Mouse (Mus musculus) neural tube, embryonic 12.5 days (tissue): ENCODE measurements around the gene Klk10. TPM values are rescaled to one million over a fixed set of nuclear protein-coding genes. Genes with fewer than 3 reads are reported as not detected.

Experiments
- ATAC-seq: fragments of 200-750 bp; cut with Nextera tagmentation; 2 replicates; pipeline ENCODE4 v1.8.0; 2017; ENCODE audit warnings: low read depth, mild to moderate bottlenecking, moderate TSS enrichment, moderate library complexity; ENCODE audit not compliant: low FRiP score
- H3K27ac ChIP-seq: fragments of 300-500 bp; sonication (generic); 2 replicates; pipeline ENCODE4 v1.5.1; 2016
- H3K27me3 ChIP-seq: fragments of 300-500 bp; sonication (generic); replicated peaks from 2 replicates; pipeline ENCODE4 v1.6.1; 2016; ENCODE audit warnings: mild to moderate bottlenecking
- H3K36me3 ChIP-seq: fragments of 300-500 bp; sonication (generic); 2 replicates; pipeline ENCODE4 v1.6.1; 2016; ENCODE audit warnings: mild to moderate bottlenecking
- H3K4me1 ChIP-seq: fragments of 300-500 bp; sonication (generic); 2 replicates; pipeline ENCODE4 v1.6.1; 2016
- H3K4me2 ChIP-seq: fragments of 300-500 bp; sonication (generic); replicated peaks from 2 replicates; pipeline ENCODE4 v1.6.1; 2016; ENCODE audit warnings: mild to moderate bottlenecking
- H3K4me3 ChIP-seq: fragments of 300-500 bp; sonication (generic); 2 replicates; pipeline ENCODE4 v1.5.1; 2016
- H3K9ac ChIP-seq: fragments of 300-500 bp; sonication (generic); 2 replicates; pipeline ENCODE4 v1.6.1; 2016; ENCODE audit warnings: mild to moderate bottlenecking
- H3K9me3 ChIP-seq: fragments of 300-500 bp; sonication (generic); 2 replicates; pipeline ENCODE4 v1.6.1; 2016; ENCODE audit warnings: mild to moderate bottlenecking
- WGBS: fragments of 180-500 bp; shearing (Covaris S2); methylation state at CpG from one replicate; pipeline ENCODE4 v1.1.7; 2016; 5-methylcytosine and 5-hydroxymethylcytosine counted together
- polyA plus RNA-seq: library from polyadenylated mRNA; unstranded; fragments of >200 nt; fragmentation: Nextera tagmentation; extraction: Ambion mirVana; gene quantifications from 2 replicates; pipeline ENCODE4 v1.2.1, GENCODE M21; 2016

Gene Klk10
- 0.24 TPM in 1 of 2 replicates, not detected in the other for polyA plus RNA-seq

GRCm38 (mm10) chr7:43780746-43781145 is at the start of gene Klk10:
TSS of gene Klk10 (plus strand) at chr7:43781035.
- Histone ChIP-seq H3K9me3 (no peaks in the 10 kb centered on the region), H3K4me1 (peaks cover 7% of the 10 kb centered on the region; the same call in 1 of the 2 replicates), H3K4me3 (no peak within 1 kb of the TSS), H3K9ac (no peak within 1 kb of the TSS), H3K27me3 (peaks cover 8% of the 10 kb centered on the region; the same call in 1 of the 2 replicates), H3K27ac (no peak within 1 kb of the TSS), H3K36me3 (no peaks in the 10 kb centered on the region), H3K4me2 (no peak within 1 kb of the TSS)
- WGBS, result 54% methylated on average over 5 of the region's 5 CpGs
- ATAC-seq, result no peak

GRCm38 (mm10) chr7:43747788-43748187 is 33.0 kb upstream of the Klk10 start:
- H3K9me3 ChIP-seq, result no peaks in the 10 kb centered on the region
- H3K27me3 ChIP-seq, result no peaks in the 10 kb centered on the region
- no peaks in the 10 kb centered on the region for H3K4me1 ChIP-seq
- H3K9ac ChIP-seq, result no peak overlapping the region
- H3K36me3 ChIP-seq, result no peaks in the 10 kb centered on the region
- no peak overlapping the region for H3K27ac ChIP-seq
- WGBS, result 58% methylated on average over 1 of the region's 1 CpGs
- ATAC-seq, result no peak
- H3K4me2 ChIP-seq, result no peak overlapping the region
- no peak overlapping the region for H3K4me3 ChIP-seq

- Histone ChIP-seq H3K9me3 (no peaks in the 10 kb centered on the region), H3K9ac (no peak overlapping the region), H3K4me2 (no peak overlapping the region), H3K27me3 (no peaks in the 10 kb centered on the region), H3K4me3 (no peak overlapping the region), H3K4me1 (no peaks in the 10 kb centered on the region), H3K27ac (no peak overlapping the region), H3K36me3 (no peaks in the 10 kb centered on the region)
- WGBS, result 83% methylated on average over 2 of the region's 2 CpGs
- no peak for ATAC-seq
Measured at GRCm38 (mm10) chr7:43752806-43753205, 28.0 kb upstream of the Klk10 start.

- ATAC-seq, result no peak
Measured at GRCm38 (mm10) chr7:43766484-43766883, 14.4 kb upstream of the Klk10 start.

GRCm38 (mm10) chr7:43768597-43768996 is 12.2 kb upstream of the Klk10 start, which contains the start of gene Klk12:
TSS of gene Klk12 (plus strand) at chr7:43768897.
- Histone ChIP-seq H3K9ac (no peak within 1 kb of the TSS), H3K27ac (no peak within 1 kb of the TSS), H3K27me3 (no peaks in the 10 kb centered on the region), H3K4me1 (no peaks in the 10 kb centered on the region), H3K4me2 (no peak within 1 kb of the TSS), H3K36me3 (no peaks in the 10 kb centered on the region), H3K4me3 (no peak within 1 kb of the TSS), H3K9me3 (no peaks in the 10 kb centered on the region)
- no peak for ATAC-seq
- WGBS, result 87% methylated on average over 4 of the region's 4 CpGs

More at GRCm38 (mm10) chr7:43766484-43766883, 14.4 kb upstream of the Klk10 start:
- no peak overlapping the region for H3K4me3 ChIP-seq
- H3K27me3 ChIP-seq, result no peaks in the 10 kb centered on the region
- H3K4me2 ChIP-seq, result no peak overlapping the region
- no peak overlapping the region for H3K9ac ChIP-seq
- H3K36me3 ChIP-seq, result no peaks in the 10 kb centered on the region
- no peaks in the 10 kb centered on the region for H3K9me3 ChIP-seq
- 65% methylated on average over 8 of the region's 8 CpGs for WGBS
- no peak overlapping the region for H3K27ac ChIP-seq
- no peaks in the 10 kb centered on the region for H3K4me1 ChIP-seq

GRCm38 (mm10) chr7:43769636-43770035 is 11.2 kb upstream of the Klk10 start:
- Histone ChIP-seq H3K4me2 (no peak overlapping the region), H3K36me3 (no peaks in the 10 kb centered on the region), H3K9ac (no peak overlapping the region), H3K4me3 (no peak overlapping the region), H3K9me3 (no peaks in the 10 kb centered on the region), H3K4me1 (no peaks in the 10 kb centered on the region), H3K27me3 (no peaks in the 10 kb centered on the region), H3K27ac (no peak overlapping the region)
- ATAC-seq, result no peak
- WGBS, result 89% methylated on average over 8 of the region's 8 CpGs

GRCm38 (mm10) chr7:43770701-43771100 is 10.1 kb upstream of the Klk10 start:
- ATAC-seq, result no peak
- no peak overlapping the region for H3K27ac ChIP-seq
- H3K9me3 ChIP-seq, result no peaks in the 10 kb centered on the region
- H3K36me3 ChIP-seq, result no peaks in the 10 kb centered on the region
- H3K27me3 ChIP-seq, result no peaks in the 10 kb centered on the region
- 95% methylated on average over 10 of the region's 10 CpGs for WGBS
- no peaks in the 10 kb centered on the region for H3K4me1 ChIP-seq
- H3K4me2 ChIP-seq, result no peak overlapping the region
- H3K4me3 ChIP-seq, result no peak overlapping the region
- no peak overlapping the region for H3K9ac ChIP-seq

GRCm38 (mm10) chr7:43771916-43772315 is 8.9 kb upstream of the Klk10 start:
- ATAC-seq, result no peak
- no peaks in the 10 kb centered on the region for H3K27me3 ChIP-seq
- H3K27ac ChIP-seq, result no peak overlapping the region
- 96% methylated on average over 6 of the region's 6 CpGs for WGBS
- no peak overlapping the region for H3K4me2 ChIP-seq
- H3K9me3 ChIP-seq, result no peaks in the 10 kb centered on the region
- no peaks in the 10 kb centered on the region for H3K36me3 ChIP-seq
- no peak overlapping the region for H3K9ac ChIP-seq
- no peak overlapping the region for H3K4me3 ChIP-seq
- no peaks in the 10 kb centered on the region for H3K4me1 ChIP-seq

- ATAC-seq, result no peak
- no peaks in the 10 kb centered on the region for H3K27me3 ChIP-seq
- H3K9me3 ChIP-seq, result no peaks in the 10 kb centered on the region
- 64% methylated on average over 3 of the region's 3 CpGs for WGBS
- H3K4me1 ChIP-seq, result no peaks in the 10 kb centered on the region
- H3K36me3 ChIP-seq, result no peaks in the 10 kb centered on the region
- no peak overlapping the region for H3K4me2 ChIP-seq
- no peak overlapping the region for H3K4me3 ChIP-seq
- H3K9ac ChIP-seq, result no peak overlapping the region
- no peak overlapping the region for H3K27ac ChIP-seq
Measured at GRCm38 (mm10) chr7:43772901-43773300, 7.9 kb upstream of the Klk10 start.

- no peak for ATAC-seq
- H3K27me3 ChIP-seq, result no peaks in the 10 kb centered on the region
- no peaks in the 10 kb centered on the region for H3K9me3 ChIP-seq
- H3K27ac ChIP-seq, result no peak within 1 kb of the TSS
- H3K4me2 ChIP-seq, result no peak within 1 kb of the TSS
- 94% methylated on average over 5 of the region's 5 CpGs for WGBS
- no peak within 1 kb of the TSS for H3K9ac ChIP-seq
- no peak within 1 kb of the TSS for H3K4me3 ChIP-seq
- no peaks in the 10 kb centered on the region for H3K4me1 ChIP-seq
- no peaks in the 10 kb centered on the region for H3K36me3 ChIP-seq
Measured at GRCm38 (mm10) chr7:43774364-43774763, 6.5 kb upstream of the Klk10 start, which contains the start of gene Klk11. TSS of gene Klk11 (plus strand) at chr7:43774604.

GRCm38 (mm10) chr7:43774802-43775201 is 6.0 kb upstream of the Klk10 start:
- Histone ChIP-seq H3K9me3 (no peaks in the 10 kb centered on the region), H3K4me2 (no peak overlapping the region), H3K4me1 (no peaks in the 10 kb centered on the region), H3K27ac (no peak overlapping the region), H3K4me3 (no peak overlapping the region), H3K36me3 (no peaks in the 10 kb centered on the region), H3K27me3 (no peaks in the 10 kb centered on the region), H3K9ac (no peak overlapping the region)
- no peak for ATAC-seq
- 51% methylated on average over 6 of the region's 6 CpGs for WGBS

GRCm38 (mm10) chr7:43775311-43776057 is 5.4 kb upstream of the Klk10 start:
- Histone ChIP-seq H3K9me3 (no peaks in the 10 kb centered on the region), H3K27me3 (no peaks in the 10 kb centered on the region), H3K27ac (no peak overlapping the region), H3K4me3 (no peak overlapping the region), H3K4me1 (no peaks in the 10 kb centered on the region), H3K9ac (no peak overlapping the region), H3K36me3 (no peaks in the 10 kb centered on the region), H3K4me2 (no peak overlapping the region)
- WGBS, result 52% methylated on average over 7 of the region's 7 CpGs
- no peak for ATAC-seq

- WGBS, result 89% methylated on average over 5 of the region's 5 CpGs
Measured at GRCm38 (mm10) chr7:43776506-43776905, 4.3 kb upstream of the Klk10 start.

More at GRCm38 (mm10) chr7:43776506-43776905, 4.3 kb upstream of the Klk10 start:
- Histone ChIP-seq H3K4me3 (no peak overlapping the region), H3K27ac (no peak overlapping the region), H3K27me3 (no peaks in the 10 kb centered on the region), H3K36me3 (no peaks in the 10 kb centered on the region), H3K4me2 (no peak overlapping the region), H3K4me1 (no peaks in the 10 kb centered on the region), H3K9me3 (no peaks in the 10 kb centered on the region), H3K9ac (no peak overlapping the region)
- ATAC-seq, result no peak
